Mouse (Mus musculus): ENCODE results near the gene Gm45213. TPM values are rescaled to one million over a fixed set of nuclear protein-coding genes. Genes with fewer than 3 reads are reported as not detected.

The Gm45213 gene
- polyA plus RNA-seq, 1 experiment from 2014 or later = not detected

Other genes with a start within 250 kb of the Gm45213 start
- gene Pcsk6, start 181.9 kb upstream of the Gm45213 start, polyA plus RNA-seq (2016; fragmentation: Nextera tagmentation; extraction: Ambion mirVana) = 1.0 and 1.1 TPM in 2 replicates
- gene Snrpa1, start 15.4 kb downstream of the Gm45213 start, polyA plus RNA-seq (2016; fragmentation: Nextera tagmentation; extraction: Ambion mirVana) = 273 and 281 TPM in 2 replicates
- 83.2 and 85.8 TPM in 2 replicates for gene Selenos, start 36.0 kb downstream of the Gm45213 start, polyA plus RNA-seq (2016; fragmentation: Nextera tagmentation; extraction: Ambion mirVana)
- 12.5 and 13.4 TPM in 2 replicates for gene Chsy1, start 65.9 kb downstream of the Gm45213 start, polyA plus RNA-seq (2016; fragmentation: Nextera tagmentation; extraction: Ambion mirVana)